Mouse (Mus musculus) spleen, adult 2 months (tissue): ENCODE measurements at regions not wholly inside any gene's neighbourhood (a gene's known extent, or its start where the extent isn't known, plus 50 kb on each side); places are given as distances from the start of the nearest gene placed in this dataset.

Experiments used
- CTCF ChIP-seq: fragments of 200-500 bp; IDR thresholded peaks from 2 replicates; pipeline ENCODE4 v1.5.1; 2011; ENCODE audit warnings: mild to moderate bottlenecking, inconsistent platforms; ENCODE audit not compliant: insufficient read depth, insufficient read length, insufficient replicate concordance; ENCODE audit errors: extremely low read depth
- POLR2A ChIP-seq: fragments of 200-500 bp; IDR thresholded peaks from 2 replicates; pipeline ENCODE4 v1.6.1; 2011; ENCODE audit warnings: low read depth, low read length, inconsistent platforms

DNA sequence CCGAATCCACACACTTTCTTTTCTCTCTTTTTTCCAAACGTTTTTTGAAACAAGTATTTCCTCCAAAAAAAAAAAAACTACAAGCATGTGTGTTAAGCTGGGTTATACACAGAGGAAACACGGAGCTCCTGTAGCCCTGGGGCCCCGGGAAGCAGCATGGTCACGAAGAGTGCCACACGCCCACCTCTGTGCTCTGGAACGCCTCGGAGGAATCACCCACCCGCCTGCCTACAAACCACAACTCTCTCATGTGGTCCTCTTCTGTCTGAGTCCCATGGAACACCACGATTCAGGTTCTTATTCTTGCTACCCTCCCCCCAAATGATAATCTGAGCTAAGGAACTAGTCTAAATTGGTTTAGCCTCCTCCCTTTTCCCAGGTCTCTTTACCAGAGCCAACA is 98.6 kb upstream of the Ptpn13 start:
- no peak for TF ChIP-seq POLR2A
- no peak for TF ChIP-seq CTCF
